Mouse (Mus musculus): ENCODE data around the gene Bsdc1. TPM values are rescaled to one million over a fixed set of nuclear protein-coding genes. Genes with fewer than 3 reads are reported as not detected.

Bsdc1 gene
- total RNA-seq, 2 experiments from 2014 or later = 39.6 to 43.9 TPM

- intact Hi-C loops (cut with DNase I) = no loop called here
- DNase-seq = no peak
Measured at GRCm38 (mm10) chr4:129464286-129464815, 3.0 kb downstream of the Bsdc1 start.

- no peak for DNase-seq
- intact Hi-C loops (cut with DNase I) = no loop called here
Measured at GRCm38 (mm10) chr4:129476047-129476446, 14.7 kb downstream of the Bsdc1 start.

DNA sequence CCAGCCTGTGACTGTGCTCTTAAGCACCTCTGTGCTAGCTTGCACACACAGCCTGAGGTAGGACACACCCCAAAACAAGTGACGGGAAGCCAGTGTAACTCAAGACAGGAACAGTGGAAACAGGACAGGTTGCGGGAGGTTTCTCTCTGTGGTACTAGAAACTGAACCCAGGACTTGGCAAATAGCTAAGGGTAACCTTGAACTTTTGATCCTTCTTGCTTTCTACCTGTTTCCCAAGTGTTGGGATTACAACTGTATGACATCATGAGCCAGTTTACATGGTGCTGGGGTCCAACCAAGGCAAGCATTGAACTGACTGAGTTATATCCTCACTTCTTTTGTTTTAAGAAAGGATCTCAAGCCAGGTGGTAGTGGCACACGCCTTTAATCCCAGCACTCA lies 18.5 kb downstream of the Bsdc1 start:
- intact Hi-C loops (cut with DNase I) = no loop called here
- DNase-seq = no peak

DNA sequence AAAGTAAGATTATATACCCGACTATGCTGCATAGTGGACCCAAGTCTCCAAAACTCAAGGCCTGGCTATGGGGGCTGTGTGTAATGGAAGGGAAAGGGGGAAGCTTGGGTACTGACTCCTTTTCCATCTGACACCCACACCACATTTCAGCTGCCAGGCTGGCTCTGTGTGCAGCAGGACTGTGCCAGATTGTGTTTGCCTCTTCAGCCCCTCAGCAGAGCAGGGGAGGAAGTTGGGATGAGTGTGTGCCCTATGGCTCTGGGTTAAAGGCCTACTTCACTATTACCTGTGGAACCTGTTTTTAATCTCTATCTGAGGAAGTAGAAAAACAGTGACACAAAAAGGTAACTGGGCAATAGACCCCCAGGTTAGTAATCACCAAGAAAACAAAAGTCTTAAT lies 19.7 kb downstream of the Bsdc1 start:
- intact Hi-C loops (cut with DNase I) = no loop called here
- DNase-seq = no peak

GRCm38 (mm10) chr4:129490972-129491880 lies 29.8 kb downstream of the Bsdc1 start, which contains the start of the genes Tssk3 and Fam229a:
Gene Tssk3, minus strand, starts transcription at chr4:129491022.
Gene Fam229a, plus strand, starts transcription at chr4:129491190.
- no peak for DNase-seq
- intact Hi-C loops (cut with DNase I) = no loop called here

- intact Hi-C loops (cut with DNase I) = loop anchor here (5.0 kb wide), 1 partner anchor 113 kb away; no protein-coding TSS in a partner anchor
Measured at GRCm38 (mm10) chr4:129494681-129495080, 33.3 kb downstream of the Bsdc1 start.

DNA sequence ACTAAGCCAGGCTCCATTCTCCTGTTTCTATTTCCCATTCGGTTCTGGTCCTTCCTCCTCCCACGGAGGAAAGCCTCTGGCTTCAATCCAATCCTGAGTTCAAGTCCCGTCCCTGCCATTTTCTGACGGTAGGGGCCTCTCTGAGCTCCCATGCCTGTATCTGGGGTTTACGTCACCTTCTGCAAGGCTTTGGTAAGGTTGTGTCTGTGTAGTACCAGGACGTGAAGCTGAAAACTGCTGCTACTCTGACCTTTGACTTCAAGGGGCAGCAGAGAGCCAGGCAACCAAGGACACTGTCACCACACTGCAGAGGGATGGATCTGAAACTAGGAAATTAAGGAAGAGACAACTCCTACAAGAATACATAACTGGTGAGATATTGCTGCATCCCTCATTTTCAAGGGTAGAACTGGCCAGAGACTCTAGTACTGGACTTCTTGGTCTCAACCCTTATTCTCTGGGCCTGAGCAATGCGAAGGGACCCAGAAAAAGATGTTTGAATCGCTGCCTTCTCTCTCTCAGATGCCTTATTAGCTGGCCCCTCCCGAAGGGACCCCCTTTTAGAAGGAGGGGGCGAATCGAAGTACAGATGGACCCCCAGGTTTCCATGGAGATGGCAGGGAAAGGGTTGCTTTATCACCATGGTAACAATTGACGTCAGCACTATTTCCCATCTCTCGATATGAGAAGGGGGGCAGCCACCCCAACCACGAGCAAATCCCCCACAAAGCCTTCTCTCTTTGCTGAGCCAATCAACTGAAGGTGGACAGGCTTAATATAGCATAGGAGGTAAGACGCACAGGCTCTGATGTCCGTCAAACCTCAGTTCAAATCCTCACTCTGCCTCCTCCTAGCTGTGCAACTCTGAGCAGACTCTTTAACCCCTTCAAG lies 34.5 kb downstream of the Bsdc1 start:
- intact Hi-C loops (cut with DNase I) = loop anchor here (2.0 to 5.0 kb wide), 2 partner anchors 15 to 111 kb away; no protein-coding TSS in a partner anchor
- DNase-seq = no peak

More at GRCm38 (mm10) chr4:129494681-129495080, 33.3 kb downstream of the Bsdc1 start:
- no peak for DNase-seq

- intact Hi-C loops (cut with DNase I) = loop anchor here (2.0 to 5.0 kb wide), 2 partner anchors 14 to 111 kb away; no protein-coding TSS in a partner anchor
- no peak for DNase-seq
Measured at GRCm38 (mm10) chr4:129496631-129497030, 35.2 kb downstream of the Bsdc1 start.

DNA sequence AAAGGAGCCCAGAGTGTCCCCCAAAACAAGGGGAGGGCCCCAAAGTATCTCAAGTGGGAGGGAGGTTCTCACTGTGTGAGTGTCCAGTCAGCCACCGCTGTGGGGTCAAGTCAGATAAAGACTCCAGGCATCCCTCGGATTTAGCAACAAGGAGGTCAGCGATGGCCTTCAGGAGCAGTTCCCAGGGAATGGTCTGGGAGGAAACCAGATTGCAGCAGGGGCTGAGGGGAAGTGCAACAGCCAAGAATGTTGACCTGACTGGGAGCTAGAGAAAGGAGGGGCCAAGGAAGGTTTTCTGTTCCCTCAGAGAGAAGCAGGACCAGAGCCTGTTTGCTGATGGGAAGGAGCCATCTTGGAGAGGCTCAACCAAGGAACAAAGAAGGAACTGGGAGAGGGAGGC lies 37.6 kb downstream of the Bsdc1 start:
- DNase-seq = no peak
- intact Hi-C loops (cut with DNase I) = loop anchor here (5.0 kb wide), 1 partner anchor 108 kb away; no protein-coding TSS in a partner anchor

- DNase-seq = no peak
- intact Hi-C loops (cut with DNase I) = no loop called here
Measured at GRCm38 (mm10) chr4:129500017-129500416, 38.6 kb downstream of the Bsdc1 start.

DNA sequence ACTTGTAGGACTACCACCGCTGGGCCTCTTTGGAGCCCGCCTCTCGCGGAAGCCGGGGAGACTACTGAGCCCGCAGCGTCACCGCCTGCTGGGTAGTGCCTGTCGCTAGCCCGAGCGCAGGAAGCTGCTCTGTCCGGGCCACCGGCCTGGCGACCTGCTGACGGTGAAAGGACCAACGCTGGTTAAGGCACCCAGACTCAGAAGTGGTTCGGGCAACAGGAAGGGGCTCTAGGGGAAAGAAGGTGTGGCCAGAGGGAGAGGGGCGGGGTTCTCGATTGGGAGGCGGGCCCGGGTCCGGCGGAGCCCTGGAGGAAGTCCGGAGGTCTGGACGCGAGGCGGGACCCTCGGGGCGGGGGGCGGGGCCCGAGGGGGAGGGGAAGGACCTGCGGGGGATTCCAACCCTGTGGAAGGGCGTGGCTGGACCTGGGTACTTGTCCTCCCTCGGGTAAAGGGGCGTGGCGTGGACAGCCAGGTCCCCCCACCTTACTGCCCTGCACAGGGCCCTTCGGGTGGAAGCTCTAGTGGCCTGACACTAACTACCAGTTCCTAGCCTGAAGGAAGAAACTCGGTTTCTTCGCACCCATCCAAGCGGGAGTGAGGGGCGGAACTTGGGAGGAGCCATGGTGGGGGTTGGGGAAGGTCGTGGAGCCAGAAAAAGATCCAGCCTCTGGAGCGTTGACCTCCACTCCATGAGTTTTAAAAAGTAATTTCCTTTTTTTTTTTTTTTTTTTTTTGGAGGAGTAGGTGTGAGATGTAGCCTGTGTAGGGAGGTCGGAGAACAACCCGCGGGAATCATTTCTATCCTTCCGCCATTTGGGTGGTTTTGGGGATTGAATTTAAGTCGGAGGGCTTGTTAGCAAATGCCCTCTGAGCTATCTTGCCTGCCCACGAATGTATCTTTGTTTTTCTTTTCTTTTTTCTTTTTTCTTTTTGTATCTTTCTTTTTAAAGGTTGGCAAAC lies 39.5 kb downstream of the Bsdc1 start:
- intact Hi-C loops (cut with DNase I) = no loop called here
- DNase-seq = peak; percentile 88 to 90

GRCm38 (mm10) chr4:129502327-129502888 lies 41.0 kb downstream of the Bsdc1 start:
- DNase-seq = no peak
- intact Hi-C loops (cut with DNase I) = no loop called here

GRCm38 (mm10) chr4:129502901-129503444 lies 41.6 kb downstream of the Bsdc1 start:
- DNase-seq = no peak
- intact Hi-C loops (cut with DNase I) = no loop called here

- intact Hi-C loops (cut with DNase I) = no loop called here
- no peak for DNase-seq
Measured at GRCm38 (mm10) chr4:129505511-129505910, 44.1 kb downstream of the Bsdc1 start.

- DNase-seq = no peak
- intact Hi-C loops (cut with DNase I) = no loop called here
Measured at GRCm38 (mm10) chr4:129507434-129508236, 46.3 kb downstream of the Bsdc1 start.

GRCm38 (mm10) chr4:129508237-129508515 lies 46.8 kb downstream of the Bsdc1 start:
- no peak for DNase-seq
- intact Hi-C loops (cut with DNase I) = no loop called here

- intact Hi-C loops (cut with DNase I) = no loop called here
- DNase-seq = no peak
Measured at GRCm38 (mm10) chr4:129508834-129509600, 47.6 kb downstream of the Bsdc1 start.
